ENCODE assay signal across 8 mouse cellular contexts in genomic region chr15:31601279-31601645, GRCm38 (mm10). TPM values are rescaled to one million over a fixed set of nuclear protein-coding genes. Genes with fewer than 3 reads are reported as not detected.
A peak's percentile ranks its signal among the peaks of the same experiment; 100 is the strongest.
DNase-seq lines count a peak whose midpoint lies in the region; ATAC-seq and TF ChIP-seq lines count a peak whose summit lies in the region.

No protein-coding gene starts in this region.

- no peak for DNase-seq in lung, postnatal 14 days
- no peak for DNase-seq in limb, embryonic 14.5 days (ENCODE audit: low spot score)
- DNase-seq in lung, adult 18-20 months, result no peak
- DNase-seq in cerebellum, adult 11-12 months, result no peak
- DNase-seq in layer of hippocampus, postnatal 25 days (ENCODE audit: extremely low spot score in 1 of 2, low spot score in 1 of 2), result no peak

- H3K9me3 ChIP-seq in lung, embryonic 15.5 days, result no peaks in the 10 kb centered on the region
- H3K9me3 ChIP-seq in limb, embryonic 14.5 days (ENCODE audit: control insufficient read depth, low read length), result no peaks in the 10 kb centered on the region

- no peak for TF ChIP-seq POLR2A in embryonic fibroblast, embryonic 13.5 days (IDR thresholded peaks at IDR 0.05; ENCODE audit: low read depth, low read length)
- TF ChIP-seq POLR2A in limb, embryonic 14.5 days (IDR thresholded peaks at IDR 0.05; ENCODE audit: borderline replicate concordance, extremely low read depth, insufficient read depth, insufficient read length), result no peak
- TF ChIP-seq POLR2A in small intestine, adult 2 months (IDR thresholded peaks at IDR 0.05; ENCODE audit: low read depth, low read length), result no peak

- ATAC-seq in lung, embryonic 15.5 days (ENCODE audit: borderline replicate concordance, extremely low read depth, low FRiP score, low TSS enrichment), result peak; percentile 77
- ATAC-seq in limb, embryonic 14.5 days (ENCODE audit: low FRiP score, low read depth), result peak; percentile 66

- no peak for TF ChIP-seq CTCF in embryonic fibroblast, embryonic 13.5 days (IDR thresholded peaks at IDR 0.05; ENCODE audit: borderline replicate concordance, insufficient read depth, low read length)
- no peak for TF ChIP-seq CTCF in small intestine, adult 2 months (IDR thresholded peaks at IDR 0.05; ENCODE audit: extremely low read depth, insufficient read length, insufficient replicate concordance, low read depth, low read length)

- under 1% methylated on average over 33 of the region's 33 CpGs for WGBS in lung, embryonic 15.5 days
- WGBS in limb, embryonic 14.5 days, result under 1% methylated on average over 32 of the region's 33 CpGs
- WGBS in small intestine, adult 2 months, result under 1% methylated on average over 33 of the region's 33 CpGs

- H3K9ac ChIP-seq in lung, embryonic 15.5 days, result peak overlapping the region; percentile 86
- H3K9ac ChIP-seq in limb, embryonic 14.5 days (ENCODE audit: low read depth, low read length, severe bottlenecking), result peak overlapping the region; percentile 94

- H3K4me3 ChIP-seq in lung, embryonic 15.5 days, result peak overlapping the region; percentile 88
- H3K4me3 ChIP-seq in embryonic fibroblast, embryonic 13.5 days (ENCODE audit: insufficient read depth, low read length), result peak overlapping the region; percentile 97
- H3K4me3 ChIP-seq in limb, embryonic 14.5 days (replicated peaks; ENCODE audit: low read length), result peak overlapping the region; percentile 87
- peak overlapping the region; percentile 94 for H3K4me3 ChIP-seq in small intestine, adult 2 months (ENCODE audit: low read depth, low read length)

- H3K4me1 ChIP-seq in lung, embryonic 15.5 days, result peaks cover 27% of the 10 kb centered on the region
- peaks cover 4% of the 10 kb centered on the region; the same call in 1 of the 2 replicates for H3K4me1 ChIP-seq in embryonic fibroblast, embryonic 13.5 days (ENCODE audit: control insufficient read depth, insufficient read depth, low read length)
- H3K4me1 ChIP-seq in limb, embryonic 14.5 days (ENCODE audit: control insufficient read depth, insufficient read depth, low read length), result peaks cover 17% of the 10 kb centered on the region
- peaks cover 10% of the 10 kb centered on the region for H3K4me1 ChIP-seq in small intestine, adult 2 months (ENCODE audit: control insufficient read depth, insufficient read depth, insufficient read length, low read length)

- no peaks in the 10 kb centered on the region for H3K27me3 ChIP-seq in lung, embryonic 15.5 days
- no peaks in the 10 kb centered on the region for H3K27me3 ChIP-seq in limb, embryonic 14.5 days (ENCODE audit: control insufficient read depth, insufficient read depth, low read length)
- H3K27me3 ChIP-seq in small intestine, adult 2 months (ENCODE audit: control insufficient read depth, insufficient read depth, low read length), result no peaks in the 10 kb centered on the region

- peaks cover 11% of the 10 kb centered on the region; the same call in 1 of the 2 replicates for H3K36me3 ChIP-seq in lung, embryonic 15.5 days
- peaks cover 20% of the 10 kb centered on the region for H3K36me3 ChIP-seq in limb, embryonic 14.5 days (ENCODE audit: control insufficient read depth, insufficient read depth, low read length)
- peaks cover 5% of the 10 kb centered on the region; the same call in 1 of the 2 replicates for H3K36me3 ChIP-seq in small intestine, adult 2 months (ENCODE audit: control insufficient read depth, insufficient read depth, low read length)

- peak overlapping the region; percentile 77 for H3K4me2 ChIP-seq in lung, embryonic 15.5 days
- H3K4me2 ChIP-seq in limb, embryonic 14.5 days (replicated peaks; ENCODE audit: low read depth, low read length, severe bottlenecking), result peak overlapping the region; percentile 89

- peak overlapping the region; percentile 61 for H3K27ac ChIP-seq in lung, embryonic 15.5 days
- peak overlapping the region; percentile 29 for H3K27ac ChIP-seq in embryonic fibroblast, embryonic 13.5 days (ENCODE audit: insufficient read depth, low read length)
- H3K27ac ChIP-seq in limb, embryonic 14.5 days (replicated peaks; ENCODE audit: low read depth, low read length), result peak overlapping the region; percentile 93
- H3K27ac ChIP-seq in small intestine, adult 2 months (ENCODE audit: insufficient read depth, low read depth, low read length), result peak overlapping the region; percentile 65

RNA-seq across cellular contexts. Expression of gene Cct5, which starts 0.3 kb away (rescaled TPM):
- 518 TPM in 2 replicates for polyA plus RNA-seq in lung, embryonic 15.5 days (2015; fragmentation: Nextera tagmentation; extraction: Ambion mirVana)
- 275 and 323 TPM in 2 replicates for polyA plus RNA-seq in embryonic fibroblast, embryonic 13.5 days (2011; ENCODE audit: insufficient read length, low read depth, missing spikeins)
- polyA plus RNA-seq in limb, embryonic 14.5 days (2012; rRNA removed), result 254 and 328 TPM in 2 replicates
- 505 and 509 TPM in 2 replicates for polyA plus RNA-seq in limb, embryonic 14.5 days (2014; fragmentation: Nextera tagmentation; extraction: Ambion mirVana)
- 30.4 and 38.8 TPM in 2 replicates for polyA plus RNA-seq in small intestine, adult 2 months (2012; rRNA removed)
- 100 to 1,000 TPM; 233 to 257 TPM for total RNA-seq in layer of hippocampus, postnatal 25 days (2021)

RNA-seq across cellular contexts. Expression of gene Fam173b, which starts 0.4 kb away (rescaled TPM):
- polyA plus RNA-seq in lung, embryonic 15.5 days (2015; fragmentation: Nextera tagmentation; extraction: Ambion mirVana), result 13.8 and 15.9 TPM in 2 replicates
- polyA plus RNA-seq in embryonic fibroblast, embryonic 13.5 days (2011; ENCODE audit: insufficient read length, low read depth, missing spikeins), result 9.7 and 10.6 TPM in 2 replicates
- 13.0 and 13.5 TPM in 2 replicates for polyA plus RNA-seq in limb, embryonic 14.5 days (2012; rRNA removed)
- 11.7 and 12.8 TPM in 2 replicates for polyA plus RNA-seq in limb, embryonic 14.5 days (2014; fragmentation: Nextera tagmentation; extraction: Ambion mirVana)
- polyA plus RNA-seq in small intestine, adult 2 months (2012; rRNA removed), result 2.4 and 4.0 TPM in 2 replicates
- total RNA-seq in layer of hippocampus, postnatal 25 days (2021), result 10 to 100 TPM; 11.8 to 13.3 TPM

RNA-seq across cellular contexts. Expression of gene Cmbl, which starts 36.1 kb away (rescaled TPM):
- polyA plus RNA-seq in lung, embryonic 15.5 days (2015; fragmentation: Nextera tagmentation; extraction: Ambion mirVana), result 6.4 and 6.8 TPM in 2 replicates
- polyA plus RNA-seq in embryonic fibroblast, embryonic 13.5 days (2011; ENCODE audit: insufficient read length, low read depth, missing spikeins), result 1.3 and 2.3 TPM in 2 replicates
- 2.3 and 3.0 TPM in 2 replicates for polyA plus RNA-seq in limb, embryonic 14.5 days (2012; rRNA removed)
- 2.2 and 4.0 TPM in 2 replicates for polyA plus RNA-seq in limb, embryonic 14.5 days (2014; fragmentation: Nextera tagmentation; extraction: Ambion mirVana)
- polyA plus RNA-seq in small intestine, adult 2 months (2012; rRNA removed), result 56.5 and 140 TPM in 2 replicates
- 10 to 100 TPM; 10.1 to 13.5 TPM for total RNA-seq in layer of hippocampus, postnatal 25 days (2021)

Comparison
In these comparisons a context has a peak if more than half of its experiments do, and no peak if none do; other contexts are left out.
1. H3K27ac ChIP-seq: peak in every context shown above with its lines; median percentile 93 in limb, embryonic 14.5 days; 65 in small intestine, adult 2 months; 61 in lung, embryonic 15.5 days; 29 in embryonic fibroblast, embryonic 13.5 days.